Mouse (Mus musculus): ENCODE results near the gene Cd81. TPM values are rescaled to one million over a fixed set of nuclear protein-coding genes. Genes with fewer than 3 reads are reported as not detected.

Cd81 gene
- polyA plus RNA-seq, 1 experiment, result 621 TPM

GRCm38 (mm10) chr7:143049841-143050816, 2.4 kb upstream of the Cd81 start:
- no peak for DNase-seq (ENCODE audit: low read depth)

DNA sequence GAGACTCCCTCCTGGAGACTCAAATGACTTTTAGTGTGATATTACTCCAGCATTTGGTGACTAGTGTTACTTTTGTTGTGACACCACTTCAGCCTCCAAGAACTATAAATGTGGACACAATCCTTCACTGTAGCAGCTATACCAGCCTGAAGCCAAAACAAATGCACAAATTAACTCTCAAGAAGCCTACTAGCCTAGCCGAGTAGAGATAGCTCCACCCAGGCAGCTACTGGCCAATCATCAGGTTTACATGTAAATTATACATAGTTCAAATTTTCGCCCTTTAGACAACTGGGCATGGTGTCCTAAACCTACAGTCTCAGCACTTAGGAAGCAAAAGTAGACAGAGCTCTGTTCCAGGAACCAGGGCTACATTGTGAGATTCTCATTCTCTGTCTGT, 1.2 kb upstream of the Cd81 start:
- DNase-seq (ENCODE audit: low read depth), result no peak

DNA sequence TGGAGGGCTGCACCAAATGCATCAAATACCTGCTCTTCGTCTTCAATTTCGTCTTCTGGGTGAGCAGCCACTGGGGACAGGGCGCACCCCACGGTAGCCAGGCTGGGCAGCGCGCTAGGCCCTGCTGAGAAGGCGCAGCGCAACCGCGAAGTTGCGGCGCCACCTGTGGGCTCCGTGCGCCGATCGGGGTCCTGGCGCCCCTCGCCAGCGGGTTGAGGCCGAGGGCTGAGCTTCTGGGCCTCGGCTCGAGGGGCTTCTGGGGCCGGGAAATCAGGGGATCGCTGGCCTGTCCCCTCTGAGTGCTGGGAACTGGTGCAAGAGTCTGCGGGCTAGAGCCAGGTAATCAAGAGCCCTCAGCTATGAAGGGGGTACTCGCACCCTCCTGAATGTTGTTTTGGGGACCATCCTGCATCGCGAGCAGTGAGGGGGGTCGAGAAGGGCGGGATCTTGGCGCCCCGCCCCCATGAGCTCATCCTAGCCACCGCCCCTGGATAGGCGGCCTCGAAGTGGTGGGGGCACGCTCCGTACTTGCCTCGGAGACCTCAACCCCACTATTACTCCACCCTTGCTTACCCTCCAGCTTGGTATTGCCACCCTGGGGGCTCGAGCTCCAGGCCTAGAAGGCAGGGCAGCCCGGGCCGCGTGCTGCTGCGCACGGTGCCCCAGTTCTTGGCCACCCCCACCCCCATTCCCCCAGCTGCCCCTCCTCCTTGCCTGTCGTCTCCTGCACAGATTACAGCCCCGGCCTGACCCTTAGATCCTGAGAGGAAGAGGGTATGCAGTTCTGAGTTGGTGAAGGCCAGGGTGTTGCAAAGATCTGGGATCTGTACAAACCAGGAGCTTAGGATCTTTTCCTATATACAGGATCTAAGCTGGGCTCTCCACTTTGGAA, 715 bp downstream of the Cd81 start:
- DNase-seq (ENCODE audit: low read depth), result no peak

DNA sequence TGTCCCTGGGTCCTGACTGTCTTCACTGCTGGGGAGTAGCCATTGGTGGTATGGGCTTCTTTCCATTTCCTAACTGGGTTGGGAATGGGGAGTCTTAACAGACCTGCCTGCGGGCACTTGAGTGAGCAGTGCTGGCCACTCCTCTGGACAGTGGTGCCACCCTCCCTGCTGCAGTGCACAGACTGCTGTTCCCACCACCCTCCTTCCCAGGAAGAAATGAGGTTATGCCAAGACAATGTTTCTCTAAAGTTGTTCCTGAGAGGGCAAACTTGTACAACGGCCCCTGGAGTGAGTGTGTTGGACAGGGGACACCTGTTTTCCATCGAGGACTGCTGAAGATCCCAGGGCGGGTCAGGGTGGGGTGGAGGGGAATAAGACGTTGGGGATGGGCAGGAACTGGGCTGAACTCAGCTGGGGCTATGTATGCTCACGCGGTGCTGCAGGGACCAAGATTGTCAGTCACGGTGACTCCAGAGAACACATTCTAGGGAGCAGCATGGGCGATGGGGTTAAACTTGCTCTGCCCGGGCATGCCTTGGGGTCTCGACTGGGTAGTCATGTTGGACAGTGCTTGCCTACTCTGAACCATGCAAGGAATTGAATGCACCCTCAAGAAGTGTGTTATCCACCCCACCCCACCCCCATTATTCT, 1.5 kb downstream of the Cd81 start:
- no peak for DNase-seq (ENCODE audit: low read depth)

- no peak for DNase-seq (ENCODE audit: low read depth)
These were observed 2.0 kb downstream of the Cd81 start for GRCm38 (mm10) chr7:143054612-143054965.

DNA sequence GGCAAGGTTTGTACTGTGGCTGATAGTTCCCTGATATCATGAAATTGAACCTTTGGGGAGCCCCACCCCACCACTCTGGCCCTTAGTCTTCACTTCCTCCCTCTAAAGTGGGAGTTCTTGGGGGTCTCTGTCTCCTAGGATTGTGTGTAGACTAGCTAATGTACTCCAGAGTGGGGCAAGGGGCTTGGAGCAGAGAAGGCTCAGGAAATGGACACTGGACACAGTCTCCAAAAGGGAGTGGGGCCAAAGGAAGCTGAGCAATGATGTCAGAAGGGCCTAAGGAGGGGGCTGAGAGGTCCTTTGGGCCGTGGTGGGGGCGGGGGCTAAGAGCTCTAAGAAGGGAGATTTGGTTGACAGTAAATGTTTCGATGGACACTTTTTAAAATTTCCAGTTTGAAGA, 2.5 kb downstream of the Cd81 start:
- DNase-seq (ENCODE audit: low read depth), result no peak

DNA sequence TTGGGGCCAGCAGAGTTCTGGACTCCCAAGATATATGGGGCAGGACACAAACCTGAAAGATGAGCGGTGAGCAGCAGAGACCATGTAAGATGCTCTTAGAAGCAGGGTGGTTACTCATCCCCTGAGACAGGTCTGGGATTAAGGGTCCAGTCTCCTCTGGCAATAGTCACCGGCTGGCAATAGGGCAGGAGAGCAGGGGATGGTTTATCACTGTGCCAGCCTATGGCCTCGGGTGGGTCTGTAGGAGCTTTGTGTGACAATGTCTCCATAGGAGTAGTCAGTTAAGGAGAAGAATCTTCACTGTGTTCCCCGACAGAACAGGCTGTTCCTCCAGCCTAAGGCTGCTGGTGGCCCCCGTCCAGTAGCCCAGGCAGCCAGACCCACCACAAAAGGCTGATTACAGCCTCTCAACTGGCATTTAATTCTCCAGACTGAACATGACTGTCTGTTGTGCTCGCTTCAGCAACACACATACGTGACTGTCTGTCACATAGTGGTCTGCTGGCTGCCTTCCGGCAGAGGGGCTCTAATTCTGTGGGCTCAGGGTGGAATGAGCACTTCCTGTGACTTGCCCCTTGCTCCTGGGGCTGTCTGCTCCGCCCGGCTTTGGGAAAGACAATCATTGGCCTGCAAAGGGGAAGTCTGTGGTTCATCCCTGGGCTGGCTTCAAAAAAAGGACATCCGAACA, 3.1 kb downstream of the Cd81 start:
- DNase-seq (ENCODE audit: low read depth), result no peak

DNA sequence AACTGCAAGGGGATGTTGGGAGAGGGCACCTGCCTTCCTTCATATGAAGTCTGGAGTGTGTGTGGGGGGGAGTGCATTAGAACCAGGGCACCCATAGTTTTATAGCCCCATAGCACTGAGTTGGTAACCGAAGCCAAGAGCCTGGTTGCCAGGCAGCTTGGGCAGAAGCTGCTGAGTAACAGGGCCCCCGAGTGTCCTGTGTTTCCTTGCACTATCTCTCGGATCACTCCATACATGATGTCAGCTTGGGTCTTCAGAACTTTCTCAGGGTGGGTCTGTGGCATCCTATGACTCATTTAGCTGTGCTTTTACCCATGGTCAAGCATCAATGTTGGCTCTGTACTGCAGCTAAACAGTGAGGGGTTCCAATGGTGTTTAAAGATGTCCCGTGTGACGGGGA, 4.5 kb downstream of the Cd81 start:
- DNase-seq (ENCODE audit: low read depth), result no peak

- no peak for DNase-seq (ENCODE audit: low read depth)
These were observed 5.2 kb downstream of the Cd81 start for GRCm38 (mm10) chr7:143057667-143058220.

GRCm38 (mm10) chr7:143058221-143058697, 5.7 kb downstream of the Cd81 start:
- DNase-seq (ENCODE audit: low read depth), result no peak

GRCm38 (mm10) chr7:143059202-143059870, 6.8 kb downstream of the Cd81 start:
- no peak for DNase-seq (ENCODE audit: low read depth)

DNA sequence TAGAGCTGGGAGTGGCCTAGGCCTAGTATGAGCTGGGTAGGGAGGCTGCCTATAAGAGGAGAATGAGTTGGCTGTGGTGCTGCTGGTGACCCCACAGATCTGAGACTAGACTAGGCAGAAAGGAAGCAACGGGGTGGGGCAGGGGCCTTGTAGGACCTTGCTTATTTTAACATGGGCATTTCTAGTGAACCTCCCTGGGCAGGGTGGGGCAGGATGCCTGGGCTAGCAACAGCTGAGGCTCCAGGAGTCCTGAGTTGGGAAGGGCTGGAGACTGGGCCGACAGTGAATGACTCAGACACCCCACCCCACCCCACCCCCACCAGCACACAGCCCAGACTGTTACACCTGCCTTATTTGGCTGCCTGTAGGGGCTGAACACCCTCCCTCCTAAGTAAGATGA, 10.2 kb downstream of the Cd81 start:
- DNase-seq (ENCODE audit: low read depth), result no peak

DNA sequence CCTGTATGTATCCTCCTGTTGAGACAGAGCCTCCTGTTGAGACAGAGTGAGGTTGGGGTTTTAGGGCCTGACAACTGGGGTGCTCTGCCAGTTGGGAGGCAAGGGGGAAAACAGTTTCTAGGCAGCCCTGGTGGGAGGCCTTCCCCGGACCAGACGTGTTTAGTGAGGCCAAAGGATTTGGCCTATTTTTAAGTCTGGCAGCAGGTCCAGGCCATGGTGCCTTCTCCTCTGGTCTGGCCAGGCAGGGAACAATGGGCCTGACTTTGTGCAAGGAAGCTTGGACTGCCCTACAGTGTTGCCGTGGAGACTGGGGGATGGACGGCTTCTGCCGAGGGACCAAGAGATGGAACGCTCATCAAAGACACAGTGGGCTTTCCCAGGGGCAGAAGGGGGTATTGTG, 11.7 kb downstream of the Cd81 start:
- no peak for DNase-seq (ENCODE audit: low read depth)

DNA sequence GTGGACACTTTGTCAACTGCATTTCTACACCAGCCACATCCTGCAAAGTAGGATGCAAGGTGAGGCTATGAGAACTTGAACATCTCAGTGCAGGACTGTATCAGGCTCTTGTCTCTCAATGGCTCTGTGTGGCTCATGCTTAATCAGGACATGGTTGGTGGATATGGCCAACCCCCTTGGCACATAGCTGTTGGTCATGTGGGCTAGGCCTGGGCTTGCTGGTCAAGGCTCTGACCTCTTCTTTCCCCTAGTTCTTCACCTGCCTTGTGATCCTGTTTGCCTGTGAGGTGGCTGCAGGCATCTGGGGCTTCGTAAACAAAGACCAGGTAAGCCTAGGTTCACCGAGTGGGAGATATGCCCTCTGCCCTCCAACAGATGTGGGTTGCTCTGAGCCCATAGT, 13.2 kb downstream of the Cd81 start:
- no peak for DNase-seq (ENCODE audit: low read depth)

DNA sequence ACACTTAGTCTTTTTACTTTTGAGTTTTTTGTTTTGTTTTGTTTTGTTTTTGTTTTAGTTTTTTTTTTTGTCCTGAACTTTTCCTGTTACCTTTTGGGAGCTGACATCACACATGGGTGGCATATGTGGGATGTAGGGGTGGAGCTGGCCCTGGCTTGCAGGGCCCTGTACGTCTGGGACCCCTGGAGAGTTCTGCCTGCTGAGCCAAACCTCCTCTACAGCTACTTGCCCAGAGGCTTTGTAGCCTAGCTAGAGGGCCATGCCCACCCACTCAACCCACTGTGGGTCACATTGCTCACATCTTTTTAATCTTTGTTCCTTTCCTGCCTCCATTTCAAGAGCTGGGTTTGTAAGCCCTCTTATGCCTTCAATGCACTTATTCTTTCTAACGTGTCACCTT, 14.9 kb downstream of the Cd81 start:
- no peak for DNase-seq (ENCODE audit: low read depth)

- no peak for DNase-seq (ENCODE audit: low read depth)
These were observed 15.4 kb downstream of the Cd81 start for GRCm38 (mm10) chr7:143067897-143068296.

DNA sequence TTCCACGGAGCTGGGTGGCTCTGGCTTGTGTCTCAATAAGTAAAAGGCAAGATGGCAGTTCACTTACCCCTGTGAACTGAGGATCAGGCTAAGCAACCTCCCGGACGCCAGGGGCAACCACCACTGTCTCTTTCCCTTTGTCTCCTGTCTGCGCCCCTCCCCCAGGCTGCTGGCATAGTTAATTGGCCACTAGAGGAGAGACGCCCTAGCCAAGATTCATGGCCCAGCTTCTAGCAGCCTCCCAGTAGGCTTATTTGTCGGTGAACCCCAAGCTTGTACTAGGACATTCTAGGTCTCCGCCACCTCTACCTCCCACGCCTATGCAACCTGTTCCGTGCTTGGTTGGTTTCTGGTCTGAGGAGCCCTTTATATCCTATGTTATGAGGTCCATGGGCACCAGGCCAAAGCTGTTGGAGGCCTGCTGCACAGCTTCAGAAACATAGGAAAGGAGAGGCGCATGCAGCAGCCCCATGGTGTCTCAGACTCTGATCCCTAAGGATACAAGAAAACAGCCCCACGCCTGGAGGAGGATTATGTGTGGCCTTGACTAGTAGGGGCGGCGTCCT, 15.9 kb downstream of the Cd81 start:
- no peak for DNase-seq (ENCODE audit: low read depth)

DNA sequence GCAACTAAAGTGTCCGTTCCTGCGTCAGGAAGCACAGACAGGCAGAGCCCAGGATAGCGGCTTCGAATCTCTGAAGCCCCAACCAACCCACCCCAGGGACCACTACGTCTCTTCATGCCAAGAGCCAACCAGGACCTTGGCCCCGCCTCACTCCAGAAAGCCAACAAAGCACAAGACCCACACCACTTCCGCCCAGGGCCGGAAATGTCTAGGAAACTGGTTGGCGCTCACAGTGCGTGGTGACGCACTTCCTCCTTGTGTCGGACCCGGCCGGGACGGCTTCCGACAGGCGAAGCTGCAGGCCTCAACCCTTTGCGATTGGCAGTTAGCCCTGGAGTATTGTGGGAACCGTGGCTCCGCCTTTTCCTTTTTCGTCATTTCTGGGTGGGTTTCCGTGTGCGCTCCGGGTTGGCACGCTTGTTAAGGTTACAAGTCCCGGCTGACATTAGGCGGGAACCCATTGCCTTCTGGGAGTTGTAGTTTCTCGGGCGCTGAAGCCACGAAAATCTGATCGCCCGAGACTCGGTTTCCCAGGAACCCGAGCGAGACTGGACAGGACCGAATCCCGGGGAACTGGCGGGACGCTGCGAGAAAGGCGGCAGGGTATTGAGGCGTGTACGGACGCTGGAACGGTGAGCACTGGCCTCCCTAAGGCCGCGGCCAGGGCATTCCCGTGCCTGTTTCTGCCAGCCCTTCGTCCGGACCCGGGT, 16.5 kb downstream of the Cd81 start, which contains the start of gene Tssc4:
Gene Tssc4, plus strand, starts transcription at position 368 of the 710 bp plus-strand sequence.
- DNase-seq (ENCODE audit: low read depth), result peak; percentile 99

- no peak for DNase-seq (ENCODE audit: low read depth)
These were observed 17.3 kb downstream of the Cd81 start for GRCm38 (mm10) chr7:143069751-143070400.

Data from gonadal fat pad, adult 2 months (tissue).